Mouse (Mus musculus): ENCODE results near the gene Mrpl43. TPM values are rescaled to one million over a fixed set of nuclear protein-coding genes. Genes with fewer than 3 reads are reported as not detected.

The Mrpl43 gene
- polyA plus RNA-seq, 1 experiment = 7.0 TPM

DNA sequence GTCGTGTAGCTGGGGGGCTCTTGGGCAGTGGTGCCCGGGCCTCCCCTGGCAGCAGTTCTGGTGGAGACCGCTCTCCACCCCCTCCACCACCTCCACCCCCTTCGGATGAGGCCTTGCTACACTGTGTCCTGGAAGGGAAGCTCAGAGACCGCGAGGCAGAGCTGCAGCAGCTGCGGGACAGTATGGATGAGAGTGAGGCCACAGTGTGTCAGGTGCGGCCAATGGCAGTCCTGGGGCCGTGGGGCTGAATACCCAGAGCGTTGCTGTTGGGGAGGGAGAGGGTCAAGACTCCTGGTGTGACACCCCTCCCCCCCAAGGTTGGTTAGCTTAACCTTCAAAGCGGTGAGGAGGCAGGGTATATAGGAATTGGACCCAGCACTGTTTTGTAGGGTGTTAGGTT, 17.8 kb upstream of the Mrpl43 start:
- no peaks in the 10 kb centered on the region for H3K9me3 ChIP-seq (ENCODE audit: control insufficient read depth, low read length)
- no peak for TF ChIP-seq TAL1 (IDR thresholded peaks at IDR 0.05; ENCODE audit: low read length)
- no peak for TF ChIP-seq GATA1 (IDR thresholded peaks at IDR 0.05; ENCODE audit: low read length)
- H3K36me3 ChIP-seq (ENCODE audit: control insufficient read depth) = peaks cover 24% of the 10 kb centered on the region
- H3K27me3 ChIP-seq (ENCODE audit: control insufficient read depth) = peaks cover under 1% of the 10 kb centered on the region; the same call in 1 of the 2 replicates
- no peaks in the 10 kb centered on the region; the same call in 1 of the 2 replicates for H3K4me1 ChIP-seq (ENCODE audit: control insufficient read depth)
- no peak overlapping the region for H3K4me3 ChIP-seq (replicated peaks)

GRCm38 (mm10) chr19:45021362-45021761, 15.1 kb upstream of the Mrpl43 start:
- H3K4me1 ChIP-seq (ENCODE audit: control insufficient read depth) = peaks cover 17% of the 10 kb centered on the region
- H3K36me3 ChIP-seq (ENCODE audit: control insufficient read depth) = peaks cover 18% of the 10 kb centered on the region
- no peaks in the 10 kb centered on the region for H3K9me3 ChIP-seq (ENCODE audit: control insufficient read depth, low read length)
- peaks cover 26% of the 10 kb centered on the region for H3K27me3 ChIP-seq (ENCODE audit: control insufficient read depth)
- no peak for TF ChIP-seq GATA1 (IDR thresholded peaks at IDR 0.05; ENCODE audit: low read length)
- no peak for TF ChIP-seq TAL1 (IDR thresholded peaks at IDR 0.05; ENCODE audit: low read length)
- no peak overlapping the region for H3K4me3 ChIP-seq (replicated peaks)

DNA sequence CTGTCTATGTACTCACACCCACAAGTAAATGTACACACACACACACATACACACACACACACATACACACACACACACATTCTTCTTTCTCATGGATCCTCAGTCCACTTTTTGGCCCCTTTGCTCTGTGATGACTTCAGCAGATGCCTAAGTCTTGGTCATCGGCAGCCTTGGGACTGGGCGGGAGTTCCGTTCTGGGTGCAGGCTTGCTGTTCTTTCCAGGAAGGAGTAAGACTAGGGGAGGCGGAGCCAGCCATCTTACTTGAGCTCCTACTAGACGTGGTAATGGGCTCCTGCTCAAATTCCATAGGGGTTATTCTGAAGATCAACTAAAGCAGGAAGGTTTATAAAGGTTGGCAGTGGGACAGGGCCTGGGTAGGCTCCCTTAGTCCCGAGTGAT, 14.1 kb upstream of the Mrpl43 start:
- peaks cover 27% of the 10 kb centered on the region for H3K4me1 ChIP-seq (ENCODE audit: control insufficient read depth)

DNA sequence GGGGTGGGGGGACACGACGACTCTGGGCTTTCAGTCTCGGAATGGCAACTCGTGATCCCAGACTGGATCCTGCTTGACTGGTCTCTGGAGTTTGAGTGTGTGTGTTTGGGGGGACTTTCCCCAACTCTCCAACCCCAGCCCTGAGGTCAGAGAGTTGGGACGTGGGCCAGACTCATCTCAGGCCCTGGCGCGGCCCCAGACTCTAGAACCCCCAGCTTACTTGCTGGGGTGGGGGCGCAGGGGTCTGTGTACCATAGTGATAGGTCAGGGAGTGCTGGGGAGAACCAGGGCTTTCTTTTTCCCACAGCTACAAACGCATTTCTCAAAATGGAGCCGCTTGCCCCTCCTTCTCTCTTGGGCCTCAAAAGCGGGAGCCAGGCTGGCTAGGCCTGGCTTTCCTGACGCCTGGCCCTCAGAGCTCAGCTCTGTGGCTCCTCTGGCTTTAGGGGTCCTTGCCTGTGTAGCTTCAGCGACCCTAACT, 12.1 kb upstream of the Mrpl43 start:
- Histone ChIP-seq H3K36me3 (ENCODE audit: control insufficient read depth) (no peaks in the 10 kb centered on the region; the same call in 1 of the 2 replicates), H3K4me3 (replicated peaks) (peak overlapping the region; percentile 59), H3K9me3 (ENCODE audit: control insufficient read depth, low read length) (no peaks in the 10 kb centered on the region), H3K4me1 (ENCODE audit: control insufficient read depth) (peaks cover 44% of the 10 kb centered on the region), H3K27me3 (ENCODE audit: control insufficient read depth) (peaks cover 42% of the 10 kb centered on the region)
- TF ChIP-seq GATA1 (IDR thresholded peaks at IDR 0.05; ENCODE audit: low read length) (no peak), TAL1 (IDR thresholded peaks at IDR 0.05; ENCODE audit: low read length) (no peak)

More for the DNA sequence above, 14.1 kb upstream of the Mrpl43 start:
- TF ChIP-seq GATA1 (IDR thresholded peaks at IDR 0.05; ENCODE audit: low read length) (no peak), TAL1 (IDR thresholded peaks at IDR 0.05; ENCODE audit: low read length) (no peak)
- Histone ChIP-seq H3K27me3 (ENCODE audit: control insufficient read depth) (peaks cover 36% of the 10 kb centered on the region), H3K36me3 (ENCODE audit: control insufficient read depth) (peaks cover 9% of the 10 kb centered on the region), H3K9me3 (ENCODE audit: control insufficient read depth, low read length) (no peaks in the 10 kb centered on the region), H3K4me3 (replicated peaks) (no peak overlapping the region)

GRCm38 (mm10) chr19:45017909-45018308, 11.7 kb upstream of the Mrpl43 start:
- no peaks in the 10 kb centered on the region for H3K9me3 ChIP-seq (ENCODE audit: control insufficient read depth, low read length)
- no peak for TF ChIP-seq GATA1 (IDR thresholded peaks at IDR 0.05; ENCODE audit: low read length)
- TF ChIP-seq TAL1 (IDR thresholded peaks at IDR 0.05; ENCODE audit: low read length) = no peak
- peaks cover 1% of the 10 kb centered on the region; the same call in 1 of the 2 replicates for H3K36me3 ChIP-seq (ENCODE audit: control insufficient read depth)
- H3K4me1 ChIP-seq (ENCODE audit: control insufficient read depth) = peaks cover 44% of the 10 kb centered on the region
- H3K4me3 ChIP-seq (replicated peaks) = peak overlapping the region; percentile 59
- peaks cover 42% of the 10 kb centered on the region for H3K27me3 ChIP-seq (ENCODE audit: control insufficient read depth)

DNA sequence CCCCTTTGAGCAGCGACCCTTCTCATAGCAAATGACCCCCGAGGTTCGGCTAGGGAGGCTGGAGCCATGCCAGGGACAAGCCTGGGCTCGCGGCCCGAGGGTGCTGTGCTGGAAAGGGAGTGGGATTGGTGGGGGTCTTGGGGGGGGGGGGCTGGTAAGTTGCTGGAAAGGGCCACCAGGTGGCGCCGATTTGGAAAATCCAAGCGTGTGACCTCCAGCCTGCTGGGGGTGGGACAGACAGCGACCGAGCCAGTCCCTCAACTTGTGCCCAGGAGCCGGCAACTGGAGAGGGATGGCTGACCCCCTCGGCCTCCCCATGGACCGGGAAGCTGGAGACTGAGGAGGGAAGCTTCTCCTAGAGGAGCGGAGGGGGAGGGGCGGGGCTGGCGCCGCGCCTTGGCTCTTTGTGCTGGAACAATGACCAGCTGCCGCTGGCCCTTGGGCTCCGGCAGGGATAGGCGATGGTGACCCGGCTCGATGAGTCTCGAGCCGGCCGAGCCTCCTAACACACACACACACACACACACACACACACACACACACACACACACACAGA, 11.1 kb upstream of the Mrpl43 start:
- peak overlapping the region; percentile 59 for H3K4me3 ChIP-seq (replicated peaks)
- peaks cover 44% of the 10 kb centered on the region for H3K4me1 ChIP-seq (ENCODE audit: control insufficient read depth)
- peaks cover 6% of the 10 kb centered on the region for H3K36me3 ChIP-seq (ENCODE audit: control insufficient read depth)
- H3K9me3 ChIP-seq (ENCODE audit: control insufficient read depth, low read length) = no peaks in the 10 kb centered on the region
- TF ChIP-seq GATA1 (IDR thresholded peaks at IDR 0.05; ENCODE audit: low read length) (no peak), TAL1 (IDR thresholded peaks at IDR 0.05; ENCODE audit: low read length) (no peak)
- peaks cover 42% of the 10 kb centered on the region for H3K27me3 ChIP-seq (ENCODE audit: control insufficient read depth)

DNA sequence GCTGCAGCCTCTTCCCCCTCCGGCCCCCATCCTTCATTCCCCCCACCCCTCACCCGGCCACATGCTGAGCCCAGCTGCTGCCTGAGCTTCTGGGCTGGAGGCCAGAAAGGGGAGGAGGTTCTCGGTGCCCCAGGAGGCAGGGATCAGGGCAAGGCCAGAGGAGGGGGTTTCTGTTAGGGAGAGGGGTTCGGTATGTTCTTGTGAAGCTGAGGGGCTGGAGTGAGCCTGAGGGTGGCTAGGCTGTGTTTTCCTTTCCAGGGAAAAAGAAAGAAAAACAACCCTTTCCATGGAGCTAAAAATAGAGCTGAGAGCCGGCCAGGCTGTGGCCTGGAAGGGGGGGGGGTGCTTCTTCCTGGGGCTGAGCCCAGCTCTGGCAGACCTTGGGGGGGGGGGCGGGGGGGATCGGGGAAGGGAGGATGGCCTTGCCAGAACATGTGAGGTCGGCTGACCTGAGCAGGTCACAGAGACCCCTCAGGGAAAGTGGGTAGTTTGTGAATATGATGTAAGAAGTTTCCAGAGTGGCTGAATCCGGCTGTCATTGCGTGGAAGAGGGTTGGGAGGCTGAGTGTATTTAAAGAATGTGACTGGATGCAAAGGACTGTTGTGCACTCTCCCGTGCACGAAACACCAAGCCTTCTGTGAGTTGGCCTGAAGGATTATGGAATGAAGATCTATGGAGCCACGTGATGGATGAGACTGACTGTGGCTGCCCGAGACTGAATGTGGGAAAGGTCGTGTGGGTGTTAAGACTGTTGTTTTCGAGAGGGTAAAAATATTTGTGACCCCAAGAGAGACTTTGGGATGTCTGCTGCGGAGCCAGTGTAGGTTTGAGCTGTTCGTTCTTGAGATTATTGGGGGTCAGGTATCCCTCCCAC, 10.3 kb upstream of the Mrpl43 start:
- Histone ChIP-seq H3K27me3 (ENCODE audit: control insufficient read depth) (peaks cover 42% of the 10 kb centered on the region), H3K36me3 (ENCODE audit: control insufficient read depth) (peaks cover 12% of the 10 kb centered on the region), H3K4me1 (ENCODE audit: control insufficient read depth) (peaks cover 44% of the 10 kb centered on the region), H3K4me3 (replicated peaks) (peak overlapping the region; percentile 59), H3K9me3 (ENCODE audit: control insufficient read depth, low read length) (no peaks in the 10 kb centered on the region)
- TF ChIP-seq TAL1 (IDR thresholded peaks at IDR 0.05; ENCODE audit: low read length) = no peak

- H3K4me3 ChIP-seq (replicated peaks) = peak overlapping the region; percentile 59
- no peaks in the 10 kb centered on the region for H3K9me3 ChIP-seq (ENCODE audit: control insufficient read depth, low read length)
- TF ChIP-seq GATA1 (IDR thresholded peaks at IDR 0.05; ENCODE audit: low read length) = no peak
- TF ChIP-seq TAL1 (IDR thresholded peaks at IDR 0.05; ENCODE audit: low read length) = no peak
- peaks cover 42% of the 10 kb centered on the region for H3K27me3 ChIP-seq (ENCODE audit: control insufficient read depth)
- peaks cover 44% of the 10 kb centered on the region for H3K4me1 ChIP-seq (ENCODE audit: control insufficient read depth)
- peaks cover 21% of the 10 kb centered on the region for H3K36me3 ChIP-seq (ENCODE audit: control insufficient read depth)
These were observed 9.5 kb upstream of the Mrpl43 start for GRCm38 (mm10) chr19:45015518-45016281.

Measured in erythroblast, embryonic 14.5 days (primary cell).